Mouse (Mus musculus) brown adipose tissue, adult 24 weeks (tissue): ENCODE results near the gene Kctd2. TPM values are rescaled to one million over a fixed set of nuclear protein-coding genes. Genes with fewer than 3 reads are reported as not detected.

Source experiments
- H3K27ac ChIP-seq: fragments of 200-500 bp; replicated peaks from 2 replicates; pipeline ENCODE4 v1.5.1; 2012; ENCODE audit warnings: low read depth, mild to moderate bottlenecking, low read length
- H3K4me1 ChIP-seq: fragments of 200-500 bp; 2 replicates; pipeline ENCODE4 v1.6.1; 2012; ENCODE audit warnings: low read length, mixed read lengths; ENCODE audit not compliant: control insufficient read depth, insufficient read depth, insufficient read length
- H3K4me3 ChIP-seq: fragments of 200-500 bp; 2 replicates; pipeline ENCODE4 v1.5.1; 2012; ENCODE audit warnings: low read depth, mild to moderate bottlenecking, low read length, moderate library complexity; ENCODE audit not compliant: insufficient read depth
- polyA plus RNA-seq: library from polyadenylated mRNA; stranded (reverse); fragments of >200 nt; gene quantifications from 2 replicates; pipeline ENCODE4 v1.2.4, GENCODE M21; 2012; ENCODE audit not compliant: missing spikeins, insufficient read depth, insufficient read length

Gene Kctd2
- polyA plus RNA-seq, 1 experiment = 41.1 TPM

DNA sequence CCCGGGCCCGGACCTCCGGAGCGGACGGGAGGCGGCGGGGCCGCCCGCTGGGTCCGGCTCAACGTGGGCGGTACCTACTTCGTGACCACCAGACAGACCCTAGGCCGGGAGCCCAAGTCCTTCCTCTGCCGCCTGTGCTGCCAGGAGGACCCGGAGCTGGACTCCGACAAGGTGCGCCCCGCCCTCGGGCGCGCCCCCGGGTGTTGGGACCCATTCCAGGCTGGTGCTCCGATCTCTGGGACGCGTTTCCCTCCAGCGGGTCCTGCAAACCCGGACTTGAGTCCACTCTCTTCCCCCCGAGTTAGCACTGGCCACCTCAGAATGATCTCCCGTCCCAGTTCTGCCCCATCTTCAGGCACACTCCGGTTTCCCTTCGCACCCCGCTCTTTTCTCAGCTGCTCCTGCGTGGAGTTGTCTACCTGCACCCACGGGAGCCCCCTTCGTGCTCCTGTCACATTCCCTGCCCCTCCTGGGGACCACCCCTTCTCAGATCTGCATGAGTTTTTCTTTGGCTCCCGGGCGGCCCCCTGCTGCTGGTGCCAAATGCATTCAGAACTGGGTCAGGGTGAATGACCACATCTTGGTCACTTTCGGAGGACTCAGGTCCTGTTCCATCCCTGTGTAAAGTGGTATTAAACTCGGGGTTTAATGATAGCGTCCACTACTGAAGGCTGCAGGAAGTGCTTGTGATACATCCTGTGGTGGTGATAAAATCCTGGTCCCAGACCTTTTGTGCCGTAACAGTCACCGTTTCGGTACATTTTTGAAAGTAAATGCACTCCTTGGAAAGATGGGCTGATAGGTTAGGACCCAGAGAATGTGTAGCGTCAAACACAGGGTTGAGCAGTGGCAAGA is 635 bp downstream of the Kctd2 start:
- peak overlapping the region; percentile 60 for H3K27ac ChIP-seq
- peak overlapping the region; percentile 88 for H3K4me3 ChIP-seq
- H3K4me1 ChIP-seq = peaks cover 3% of the 10 kb centered on the region; the same call in 1 of the 2 replicates

DNA sequence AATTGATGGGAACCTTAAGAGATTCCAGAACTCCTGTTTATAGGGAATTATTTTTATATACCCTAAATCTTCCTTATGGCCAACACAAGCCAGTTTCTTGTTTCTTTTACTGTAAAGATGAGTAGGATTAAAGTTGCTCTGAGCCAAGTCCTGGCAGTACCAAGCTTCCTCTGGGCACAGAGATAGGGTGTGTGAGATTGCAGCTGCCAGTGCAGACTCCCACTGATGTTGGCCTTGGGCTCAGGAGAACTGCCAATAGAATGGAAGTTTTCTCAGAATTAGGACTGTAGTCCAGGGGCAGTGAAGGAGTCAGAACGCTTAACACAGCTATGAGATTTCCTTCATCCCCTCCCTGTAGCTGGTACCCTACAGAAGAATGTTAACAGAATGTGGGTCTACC is 1.4 kb downstream of the Kctd2 start:
- H3K27ac ChIP-seq = no peak overlapping the region
- peaks cover 3% of the 10 kb centered on the region; the same call in 1 of the 2 replicates for H3K4me1 ChIP-seq
- H3K4me3 ChIP-seq = peak overlapping the region; percentile 3; the same call in 1 of the 2 replicates

DNA sequence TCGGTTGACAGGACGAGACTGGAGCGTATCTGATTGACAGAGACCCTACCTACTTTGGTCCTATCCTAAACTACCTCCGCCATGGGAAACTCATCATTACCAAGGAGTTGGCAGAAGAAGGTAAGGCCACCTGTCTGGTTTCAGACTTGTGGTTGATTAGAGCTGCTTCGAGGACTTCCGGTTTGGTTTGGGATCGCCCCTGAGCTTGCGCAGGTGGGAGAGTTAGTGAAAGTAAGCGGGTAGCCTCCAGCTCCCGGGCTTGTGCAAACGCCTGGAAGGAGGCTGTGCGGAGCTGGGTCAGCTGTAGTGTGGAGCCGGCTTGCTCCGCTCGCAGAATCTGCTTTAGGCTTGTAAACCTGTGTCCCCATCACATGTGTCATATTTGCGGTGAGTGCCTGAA is 2.0 kb downstream of the Kctd2 start:
- Histone ChIP-seq H3K27ac (no peak overlapping the region), H3K4me3 (no peak overlapping the region), H3K4me1 (peaks cover 3% of the 10 kb centered on the region; the same call in 1 of the 2 replicates)

DNA sequence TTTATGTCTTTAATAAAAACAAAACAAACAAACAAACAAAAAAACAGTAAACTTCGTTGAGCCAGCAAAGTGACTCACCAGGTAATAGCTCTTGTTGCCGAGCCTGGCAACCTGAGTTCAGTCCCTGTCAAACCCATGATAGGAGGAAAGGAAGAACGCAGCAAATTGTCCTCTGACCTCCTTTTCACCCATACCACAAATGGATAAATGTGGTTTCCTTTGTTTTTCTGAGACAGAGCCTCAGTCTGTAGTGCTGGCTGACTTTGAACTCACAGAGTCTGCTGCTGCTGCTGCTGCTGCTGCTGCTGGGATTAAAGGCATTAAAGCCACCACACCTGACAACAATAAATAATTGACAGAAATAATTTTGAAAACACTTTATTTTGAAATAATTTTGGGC is 3.2 kb downstream of the Kctd2 start:
- H3K4me1 ChIP-seq = peaks cover 3% of the 10 kb centered on the region; the same call in 1 of the 2 replicates
- no peak overlapping the region for H3K27ac ChIP-seq
- H3K4me3 ChIP-seq = no peak overlapping the region

DNA sequence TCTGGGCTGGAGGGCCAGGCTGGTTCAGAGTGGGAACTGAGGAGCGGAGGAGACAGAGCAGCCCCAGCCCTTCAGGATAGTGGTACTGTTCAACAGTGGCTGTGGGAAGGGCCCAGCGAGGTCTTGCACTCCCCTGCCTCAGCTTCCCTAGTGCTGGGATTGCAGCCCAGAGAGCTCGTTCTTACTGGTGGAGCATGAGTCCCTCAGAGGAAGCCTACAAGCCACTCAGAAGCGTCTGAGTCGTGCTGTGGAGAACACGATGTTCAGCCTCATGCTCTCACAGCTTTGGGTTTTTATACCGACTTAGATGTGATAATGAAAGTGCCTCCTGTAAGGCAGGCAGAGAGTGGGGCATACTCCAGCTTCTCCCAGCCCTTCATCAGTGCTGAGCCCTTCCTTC is 4.7 kb downstream of the Kctd2 start:
- no peak overlapping the region for H3K4me3 ChIP-seq
- no peak overlapping the region for H3K27ac ChIP-seq
- H3K4me1 ChIP-seq = peaks cover 3% of the 10 kb centered on the region; the same call in 1 of the 2 replicates

DNA sequence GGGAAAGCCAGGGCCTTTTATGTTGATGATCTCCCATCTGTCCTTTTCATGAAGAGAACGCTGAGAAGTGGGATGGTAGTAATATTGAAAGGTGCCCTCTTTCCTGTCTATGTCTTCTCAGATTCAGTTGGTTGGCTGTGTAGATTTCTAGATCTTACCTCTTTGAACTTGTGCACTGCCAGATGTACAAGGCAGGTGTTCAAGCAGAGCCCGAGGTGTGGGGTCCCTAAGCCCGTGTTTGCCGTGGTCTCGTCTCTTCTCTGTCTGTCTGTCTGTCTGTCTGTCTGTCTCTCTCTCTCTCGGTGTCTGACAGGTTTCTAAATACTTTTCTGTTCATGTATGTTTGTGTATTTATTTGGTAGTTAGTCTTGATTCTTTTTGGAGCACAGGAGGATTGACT is 5.7 kb downstream of the Kctd2 start:
- Histone ChIP-seq H3K4me1 (peaks cover 3% of the 10 kb centered on the region; the same call in 1 of the 2 replicates), H3K4me3 (no peak overlapping the region), H3K27ac (no peak overlapping the region)

DNA sequence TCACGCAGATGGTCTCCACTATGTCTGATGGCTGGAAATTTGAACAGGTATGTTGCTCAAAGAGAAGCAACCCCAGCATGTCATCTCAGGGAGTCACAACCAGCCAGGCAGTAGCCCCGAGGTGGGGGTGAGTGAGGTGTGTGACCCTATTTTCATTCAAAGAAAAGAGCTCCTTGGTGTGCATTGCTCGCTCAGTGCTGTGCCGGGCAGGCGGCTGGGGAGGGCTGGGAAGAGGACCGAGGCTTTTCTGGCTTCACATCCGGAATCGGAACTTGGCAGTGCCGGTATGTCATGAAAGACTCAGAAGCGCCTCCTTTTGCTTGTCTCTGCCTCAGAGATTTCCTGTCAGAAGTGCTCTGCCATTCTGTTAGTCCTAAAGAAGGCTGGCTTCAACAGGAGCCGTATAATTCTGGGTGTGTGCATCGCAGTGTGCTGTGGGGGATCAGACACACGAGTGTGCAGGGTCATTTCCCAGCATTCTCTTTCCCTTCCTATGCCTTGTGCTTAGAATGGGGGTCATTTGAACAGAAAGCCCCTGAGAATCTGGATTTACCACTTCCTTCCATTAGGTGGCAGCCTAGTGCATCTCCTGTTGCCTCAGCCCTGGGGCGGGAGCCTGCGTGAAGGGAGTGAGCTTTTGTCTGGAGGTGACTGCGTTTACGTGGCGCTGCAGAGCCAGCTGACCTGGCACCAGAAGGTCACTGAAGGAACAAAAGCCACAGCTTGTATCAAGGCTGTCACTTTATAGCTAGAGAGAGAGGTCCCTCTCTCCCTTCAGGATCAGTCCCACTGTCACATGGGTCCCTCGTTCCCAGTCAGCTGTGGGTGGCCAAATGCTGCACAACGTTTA is 7.8 kb downstream of the Kctd2 start:
- Histone ChIP-seq H3K27ac (peak overlapping the region; percentile 57), H3K4me1 (no peaks in the 10 kb centered on the region), H3K4me3 (peak overlapping the region; percentile 45)

DNA sequence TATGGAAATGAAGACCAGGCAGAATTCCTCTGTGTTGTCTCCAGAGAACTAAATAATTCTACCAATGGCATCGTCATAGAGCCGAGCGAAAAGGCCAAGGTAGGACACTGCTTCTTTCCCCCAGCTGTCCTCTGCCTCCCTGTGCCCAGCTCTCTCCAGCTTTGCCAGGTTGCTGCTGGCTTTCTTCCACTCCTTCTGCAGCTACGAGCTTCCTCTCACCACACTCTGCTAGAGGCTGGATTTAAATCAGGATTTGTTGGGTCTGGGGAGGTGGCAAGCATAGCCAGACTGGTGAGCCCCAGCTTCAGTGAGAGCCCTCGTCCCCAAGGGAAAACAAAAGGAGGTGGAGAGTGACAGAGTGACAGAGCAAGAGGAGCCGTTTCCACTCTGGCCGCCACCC is 9.4 kb downstream of the Kctd2 start:
- no peak overlapping the region for H3K4me3 ChIP-seq
- H3K27ac ChIP-seq = no peak overlapping the region
- H3K4me1 ChIP-seq = no peaks in the 10 kb centered on the region

DNA sequence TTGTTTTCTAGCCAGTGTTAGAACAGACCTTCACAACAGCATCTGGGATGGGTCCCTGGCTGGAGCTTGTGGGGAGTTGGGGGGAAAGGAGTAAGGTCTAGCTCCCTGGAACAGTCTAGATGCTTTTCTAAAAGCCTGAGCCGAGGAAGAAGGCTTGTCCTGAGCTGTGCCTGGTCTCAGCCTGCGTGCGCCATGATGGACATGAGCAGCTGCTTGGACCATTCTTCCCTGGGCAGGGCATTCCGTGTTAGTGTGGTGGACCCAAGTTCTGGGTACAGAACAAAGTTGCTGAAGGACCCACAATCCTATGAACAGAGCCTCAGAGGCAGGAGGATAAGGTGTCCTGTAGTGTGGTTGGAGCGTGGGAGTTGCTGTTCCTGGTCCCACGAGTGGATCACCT is 10.6 kb downstream of the Kctd2 start:
- H3K27ac ChIP-seq = no peak overlapping the region
- H3K4me1 ChIP-seq = no peaks in the 10 kb centered on the region
- no peak overlapping the region for H3K4me3 ChIP-seq

DNA sequence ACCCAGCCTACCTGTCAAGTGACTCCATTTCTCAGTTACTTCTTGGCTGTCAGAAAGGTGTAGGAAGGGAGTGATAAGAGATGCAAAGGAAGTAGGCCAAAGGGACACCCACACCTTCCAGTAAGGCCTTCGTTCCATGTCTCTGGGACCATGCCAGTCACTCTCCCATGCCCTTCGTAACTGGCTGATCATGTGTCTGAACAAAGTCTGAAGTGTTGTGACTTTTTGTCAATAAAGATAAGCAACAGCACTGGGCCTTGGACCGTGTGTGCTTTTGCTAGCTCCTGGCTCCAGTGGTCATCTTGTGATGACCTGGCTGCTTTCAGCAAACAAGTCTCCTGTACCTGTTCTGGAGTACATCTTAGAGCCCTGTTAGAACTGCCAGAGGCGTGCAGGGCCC is 12.9 kb downstream of the Kctd2 start:
- Histone ChIP-seq H3K4me3 (no peak overlapping the region), H3K4me1 (no peaks in the 10 kb centered on the region), H3K27ac (no peak overlapping the region)

DNA sequence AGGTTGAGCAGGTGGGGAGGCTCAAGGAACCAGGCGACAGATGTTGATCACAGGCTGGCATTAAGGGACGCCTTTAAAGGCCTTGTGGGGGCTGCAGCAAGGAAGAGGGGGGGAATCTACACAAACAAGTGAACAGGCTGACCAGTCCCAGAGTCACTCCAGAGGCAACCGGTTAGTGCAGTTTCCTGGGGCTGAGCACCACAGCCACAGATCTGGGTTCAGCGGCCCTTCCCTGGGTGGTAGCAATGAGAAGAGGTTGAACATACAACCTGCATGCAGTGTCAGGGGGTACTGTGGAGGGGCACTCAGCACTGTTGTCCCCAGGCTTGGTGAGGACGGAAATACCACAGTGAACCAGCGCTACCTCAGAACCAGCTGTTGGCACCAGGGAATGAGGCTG is 13.4 kb downstream of the Kctd2 start:
- Histone ChIP-seq H3K4me3 (no peak overlapping the region), H3K4me1 (no peaks in the 10 kb centered on the region), H3K27ac (no peak overlapping the region)

DNA sequence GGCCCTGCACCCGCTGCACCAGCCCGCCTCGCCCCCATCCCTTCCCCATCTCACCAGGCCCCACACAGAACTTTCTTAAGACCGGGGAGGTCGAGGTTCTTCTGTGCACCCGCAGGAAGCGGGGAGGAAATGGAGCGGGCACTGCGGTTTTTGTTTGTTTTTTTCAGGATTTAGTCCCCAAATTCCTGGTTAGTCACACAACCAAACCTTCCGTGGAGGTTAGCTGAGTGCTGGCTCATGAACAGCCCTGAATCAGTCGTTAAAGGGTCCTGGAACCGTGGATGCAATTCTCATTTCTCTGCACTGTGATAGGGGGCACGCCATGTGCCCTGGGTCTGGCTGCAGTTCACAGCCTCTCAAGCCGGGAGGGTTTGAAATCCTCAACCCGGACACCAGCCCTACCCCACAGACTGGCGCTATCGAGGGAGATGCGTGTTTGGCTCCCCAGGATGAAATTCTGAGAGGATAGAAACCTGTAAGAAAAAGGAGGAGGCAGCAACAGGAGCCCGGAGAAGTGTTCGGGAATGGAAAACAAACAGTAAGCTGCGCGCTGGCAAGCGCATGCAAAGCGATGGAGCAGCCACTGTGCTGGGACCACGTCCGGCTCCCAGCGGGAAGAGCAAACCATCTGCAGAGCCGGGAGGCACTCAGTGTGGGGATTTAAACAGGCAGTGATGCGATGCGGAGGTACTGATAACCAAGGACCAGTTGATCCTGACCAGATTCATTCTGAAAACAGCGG is 15.8 kb downstream of the Kctd2 start:
- peak overlapping the region; percentile 22; the same call in 1 of the 2 replicates for H3K4me3 ChIP-seq
- H3K27ac ChIP-seq = no peak overlapping the region
- H3K4me1 ChIP-seq = no peaks in the 10 kb centered on the region

DNA sequence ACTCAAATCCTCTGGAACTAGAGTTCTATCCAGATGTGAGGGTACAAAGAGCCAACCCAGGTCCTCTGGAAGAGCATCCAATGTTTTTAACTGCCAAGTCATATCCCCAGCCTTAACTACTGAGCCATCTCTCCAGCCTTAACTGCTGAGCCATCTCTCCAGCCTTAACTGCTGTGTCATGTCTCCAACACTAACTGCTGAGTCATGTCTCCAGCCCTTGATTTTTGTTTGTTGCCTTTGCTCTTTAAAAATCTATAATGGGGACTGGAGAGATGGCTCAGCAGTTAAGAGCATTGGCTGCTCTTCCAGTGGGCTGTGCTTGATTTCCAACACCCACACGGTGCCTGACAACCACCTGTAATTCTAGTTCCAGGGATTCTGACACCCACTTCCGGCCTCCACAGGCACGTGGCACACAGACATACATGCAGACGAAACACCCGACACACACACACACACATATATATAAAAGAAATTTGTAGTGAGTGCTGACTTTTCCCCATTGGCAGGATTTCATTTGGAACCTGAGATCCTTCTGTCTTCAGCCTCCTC is 17.7 kb downstream of the Kctd2 start:
- H3K27ac ChIP-seq = no peak overlapping the region
- H3K4me3 ChIP-seq = no peak overlapping the region
- H3K4me1 ChIP-seq = no peaks in the 10 kb centered on the region

DNA sequence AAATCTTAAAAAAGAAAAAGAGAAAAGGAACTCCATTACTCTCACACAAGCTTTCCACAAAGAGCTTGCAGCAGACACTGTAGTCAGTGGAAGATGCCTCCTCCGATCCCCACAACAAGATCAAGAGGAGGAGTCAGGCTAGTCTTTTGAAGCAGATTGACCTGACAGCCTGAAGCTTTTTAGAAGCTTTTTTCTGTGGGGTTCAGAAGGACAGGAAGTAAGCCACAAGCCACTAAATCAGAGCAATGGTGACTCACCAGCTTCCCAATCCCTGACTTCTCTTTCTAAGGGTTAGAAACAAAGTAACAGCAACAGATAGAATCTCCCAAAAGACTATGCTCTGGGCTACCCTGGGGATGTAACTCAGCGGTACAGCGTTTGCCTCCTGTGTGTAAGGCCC is 19.4 kb downstream of the Kctd2 start:
- no peak overlapping the region for H3K27ac ChIP-seq
- no peak overlapping the region for H3K4me3 ChIP-seq
- H3K4me1 ChIP-seq = no peaks in the 10 kb centered on the region
